In the genomic region with DNA sequence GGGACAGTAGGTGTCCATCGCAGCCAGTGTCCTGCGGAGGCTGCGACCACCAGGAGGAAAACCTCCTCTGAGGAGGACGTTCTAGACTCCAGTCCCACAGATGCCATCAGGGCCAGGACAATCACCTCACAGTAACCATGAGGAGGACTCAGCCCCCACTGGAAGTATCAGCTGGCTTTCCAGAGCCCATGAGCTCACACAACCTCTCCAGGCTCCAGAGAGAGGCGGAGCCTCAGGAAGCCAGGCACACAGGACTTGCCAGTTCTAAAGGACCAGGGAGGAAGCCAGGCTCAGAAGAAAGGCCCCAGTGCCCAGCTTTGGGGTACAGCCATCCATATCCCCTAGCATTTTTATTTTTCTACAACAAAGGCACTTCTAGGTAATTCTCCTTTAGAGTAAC, we compare ENCODE assay signal across 11 mouse cellular contexts. TPM values are rescaled to one million over a fixed set of nuclear protein-coding genes. Genes with fewer than 3 reads are reported as not detected.
DNase-seq lines count a peak whose midpoint lies in the region; ATAC-seq and TF ChIP-seq lines count a peak whose summit lies in the region.
"Had no signal": no experiment of that assay in that cellular context is flagged by ENCODE, and none has a peak within 500 bp of the region (broad histone marks: within the 10 kb centered on the region; RNA-seq: fewer than 3 reads in every experiment).

No protein-coding gene starts in this region.

- no peak for DNase-seq in kidney, adult 18-20 months
- DNase-seq in lung, postnatal 25 days (ENCODE audit: low spot score): no peak
- peak; percentile 60 for DNase-seq in lung, postnatal 10 days
- no peak for DNase-seq in hindbrain, postnatal 0 days (ENCODE audit: low spot score)
- DNase-seq: cerebellum, postnatal 14 days; left cerebral cortex, postnatal 4 days had no signal

- no peak overlapping the region for H3K4me3 ChIP-seq in kidney, embryonic 14.5 days (ENCODE audit: low read length)
- H3K4me3 ChIP-seq in lung, embryonic 15.5 days: no peak overlapping the region
- H3K4me3 ChIP-seq in embryonic facial prominence, embryonic 13.5 days: no peak overlapping the region
- no peak overlapping the region for H3K4me3 ChIP-seq in hindbrain, postnatal 0 days (ENCODE audit: low read length)
- H3K4me3 ChIP-seq: forebrain, embryonic 15.5 days; hindbrain, embryonic 15.5 days had no signal

- no peak overlapping the region for H3K27ac ChIP-seq in kidney, embryonic 14.5 days (ENCODE audit: low read depth, low read length)
- H3K27ac ChIP-seq in lung, embryonic 15.5 days: peak overlapping the region; percentile 50
- H3K27ac ChIP-seq in embryonic facial prominence, embryonic 13.5 days: no peak overlapping the region
- no peak overlapping the region for H3K27ac ChIP-seq in hindbrain, postnatal 0 days
- H3K27ac ChIP-seq: forebrain, embryonic 15.5 days; hindbrain, embryonic 15.5 days had no signal

- H3K4me2 ChIP-seq in kidney, embryonic 14.5 days (replicated peaks; ENCODE audit: low read depth, low read length): no peak overlapping the region
- H3K4me2 ChIP-seq in lung, embryonic 15.5 days: no peak overlapping the region
- no peak overlapping the region for H3K4me2 ChIP-seq in embryonic facial prominence, embryonic 13.5 days
- no peak overlapping the region for H3K4me2 ChIP-seq in hindbrain, postnatal 0 days (ENCODE audit: low read depth, low read length)
- H3K4me2 ChIP-seq: forebrain, embryonic 15.5 days; hindbrain, embryonic 15.5 days had no signal

- H3K27me3 ChIP-seq in kidney, embryonic 14.5 days (ENCODE audit: control insufficient read depth, insufficient read depth, low read length): no peaks in the 10 kb centered on the region
- no peaks in the 10 kb centered on the region for H3K27me3 ChIP-seq in lung, embryonic 15.5 days
- H3K27me3 ChIP-seq in embryonic facial prominence, embryonic 13.5 days: no peaks in the 10 kb centered on the region
- no peaks in the 10 kb centered on the region for H3K27me3 ChIP-seq in hindbrain, postnatal 0 days (ENCODE audit: insufficient read depth, low read length)
- H3K27me3 ChIP-seq: forebrain, embryonic 15.5 days; hindbrain, embryonic 15.5 days had no signal

- H3K36me3 ChIP-seq in kidney, embryonic 14.5 days (ENCODE audit: control insufficient read depth, insufficient read depth, low read length): no peaks in the 10 kb centered on the region
- no peaks in the 10 kb centered on the region for H3K36me3 ChIP-seq in lung, embryonic 15.5 days
- H3K36me3 ChIP-seq in embryonic facial prominence, embryonic 13.5 days: no peaks in the 10 kb centered on the region
- no peaks in the 10 kb centered on the region for H3K36me3 ChIP-seq in hindbrain, postnatal 0 days (ENCODE audit: insufficient read depth, low read length)
- H3K36me3 ChIP-seq: forebrain, embryonic 15.5 days; hindbrain, embryonic 15.5 days had no signal

- WGBS in kidney, embryonic 14.5 days: 83% methylated on average over 5 of the region's 5 CpGs
- WGBS in lung, embryonic 15.5 days: 77% methylated on average over 5 of the region's 5 CpGs
- 82% methylated on average over 5 of the region's 5 CpGs for WGBS in embryonic facial prominence, embryonic 13.5 days
- WGBS in hindbrain, postnatal 0 days: 84% methylated on average over 5 of the region's 5 CpGs

- TF ChIP-seq CTCF in hindbrain, postnatal 0 days (IDR thresholded peaks at IDR 0.05; ENCODE audit: low read depth): no peak

- H3K9me3 ChIP-seq in kidney, embryonic 14.5 days (ENCODE audit: control insufficient read depth, low read length): no peaks in the 10 kb centered on the region
- H3K9me3 ChIP-seq in lung, embryonic 15.5 days: no peaks in the 10 kb centered on the region
- H3K9me3 ChIP-seq in embryonic facial prominence, embryonic 13.5 days: no peaks in the 10 kb centered on the region
- H3K9me3 ChIP-seq in hindbrain, postnatal 0 days (ENCODE audit: low read length): no peaks in the 10 kb centered on the region
- H3K9me3 ChIP-seq: forebrain, embryonic 15.5 days; hindbrain, embryonic 15.5 days had no signal

- no peak for ATAC-seq in kidney, embryonic 14.5 days (ENCODE audit: low FRiP score, low TSS enrichment)
- no peak for ATAC-seq in lung, embryonic 15.5 days (ENCODE audit: borderline replicate concordance, extremely low read depth, low FRiP score, low TSS enrichment)
- ATAC-seq in embryonic facial prominence, embryonic 13.5 days (ENCODE audit: insufficient number of reproducible peaks, insufficient read depth, low FRiP score, low TSS enrichment, low read depth): no peak
- ATAC-seq in hindbrain, postnatal 0 days: no peak
- ATAC-seq: forebrain, embryonic 15.5 days had no signal

- H3K9ac ChIP-seq in kidney, embryonic 14.5 days (ENCODE audit: low read depth, low read length): peak overlapping the region; percentile 28; the same call in 1 of the 2 replicates
- H3K9ac ChIP-seq in lung, embryonic 15.5 days: no peak overlapping the region
- H3K9ac ChIP-seq in embryonic facial prominence, embryonic 13.5 days: peak overlapping the region; percentile 51; the same call in 1 of the 2 replicates
- H3K9ac ChIP-seq in hindbrain, postnatal 0 days (replicated peaks; ENCODE audit: low read length): no peak overlapping the region
- H3K9ac ChIP-seq: forebrain, embryonic 15.5 days; hindbrain, embryonic 15.5 days had no signal

- H3K4me1 ChIP-seq in kidney, embryonic 14.5 days (ENCODE audit: control insufficient read depth, insufficient read depth, low read length): peaks cover 15% of the 10 kb centered on the region
- H3K4me1 ChIP-seq in lung, embryonic 15.5 days: peaks cover 56% of the 10 kb centered on the region
- peaks cover 32% of the 10 kb centered on the region for H3K4me1 ChIP-seq in embryonic facial prominence, embryonic 13.5 days
- no peaks in the 10 kb centered on the region for H3K4me1 ChIP-seq in hindbrain, postnatal 0 days (ENCODE audit: insufficient read depth, low read length)

RNA-seq across cellular contexts. Expression of gene Sbno2, which starts 9.8 kb away (rescaled TPM):
- polyA plus RNA-seq in kidney, embryonic 14.5 days (2014; fragmentation: Nextera tagmentation; extraction: Ambion mirVana): 10.6 and 14.8 TPM in 2 replicates
- polyA plus RNA-seq in lung, embryonic 15.5 days (2015; fragmentation: Nextera tagmentation; extraction: Ambion mirVana): 15.5 and 16.6 TPM in 2 replicates
- 15.8 and 16.1 TPM in 2 replicates for polyA plus RNA-seq in embryonic facial prominence, embryonic 13.5 days (2015; fragmentation: Nextera tagmentation; extraction: Ambion mirVana)
- total RNA-seq in hindbrain, postnatal 0 days (2014; rRNA removed): 22.8 and 23.7 TPM in 2 replicates
- polyA plus RNA-seq in hindbrain, postnatal 0 days (2015; fragmentation: Nextera tagmentation; extraction: Ambion mirVana): 6.9 and 7.8 TPM in 2 replicates

RNA-seq across cellular contexts. Expression of gene Stk11, which starts 20.1 kb away (rescaled TPM):
- 26.6 and 42.0 TPM in 2 replicates for polyA plus RNA-seq in kidney, embryonic 14.5 days (2014; fragmentation: Nextera tagmentation; extraction: Ambion mirVana)
- 18.6 and 22.1 TPM in 2 replicates for polyA plus RNA-seq in lung, embryonic 15.5 days (2015; fragmentation: Nextera tagmentation; extraction: Ambion mirVana)
- polyA plus RNA-seq in embryonic facial prominence, embryonic 13.5 days (2015; fragmentation: Nextera tagmentation; extraction: Ambion mirVana): 18.5 and 19.0 TPM in 2 replicates
- 86.4 and 86.6 TPM in 2 replicates for total RNA-seq in hindbrain, postnatal 0 days (2014; rRNA removed)
- 13.9 and 15.0 TPM in 2 replicates for polyA plus RNA-seq in hindbrain, postnatal 0 days (2015; fragmentation: Nextera tagmentation; extraction: Ambion mirVana)

RNA-seq across cellular contexts. Expression of gene Atp5d, which starts 42.9 kb away (rescaled TPM):
- 519 and 582 TPM in 2 replicates for polyA plus RNA-seq in kidney, embryonic 14.5 days (2014; fragmentation: Nextera tagmentation; extraction: Ambion mirVana)
- polyA plus RNA-seq in lung, embryonic 15.5 days (2015; fragmentation: Nextera tagmentation; extraction: Ambion mirVana): 521 and 541 TPM in 2 replicates
- polyA plus RNA-seq in embryonic facial prominence, embryonic 13.5 days (2015; fragmentation: Nextera tagmentation; extraction: Ambion mirVana): 491 and 513 TPM in 2 replicates
- total RNA-seq in hindbrain, postnatal 0 days (2014; rRNA removed): 273 and 303 TPM in 2 replicates
- 733 and 736 TPM in 2 replicates for polyA plus RNA-seq in hindbrain, postnatal 0 days (2015; fragmentation: Nextera tagmentation; extraction: Ambion mirVana)

RNA-seq across cellular contexts. Expression of gene Cbarp, which starts 45.1 kb away (rescaled TPM):
- polyA plus RNA-seq in kidney, embryonic 14.5 days (2014; fragmentation: Nextera tagmentation; extraction: Ambion mirVana): 8.1 and 8.4 TPM in 2 replicates
- polyA plus RNA-seq in lung, embryonic 15.5 days (2015; fragmentation: Nextera tagmentation; extraction: Ambion mirVana): 3.9 and 5.0 TPM in 2 replicates
- 6.8 and 9.8 TPM in 2 replicates for polyA plus RNA-seq in embryonic facial prominence, embryonic 13.5 days (2015; fragmentation: Nextera tagmentation; extraction: Ambion mirVana)
- total RNA-seq in hindbrain, postnatal 0 days (2014; rRNA removed): 270 and 288 TPM in 2 replicates
- polyA plus RNA-seq in hindbrain, postnatal 0 days (2015; fragmentation: Nextera tagmentation; extraction: Ambion mirVana): 95.5 and 106 TPM in 2 replicates

RNA-seq across cellular contexts. Expression of gene Gpx4, which starts 48.6 kb away (rescaled TPM):
- 552 and 641 TPM in 2 replicates for polyA plus RNA-seq in kidney, embryonic 14.5 days (2014; fragmentation: Nextera tagmentation; extraction: Ambion mirVana)
- polyA plus RNA-seq in lung, embryonic 15.5 days (2015; fragmentation: Nextera tagmentation; extraction: Ambion mirVana): 523 and 535 TPM in 2 replicates
- polyA plus RNA-seq in embryonic facial prominence, embryonic 13.5 days (2015; fragmentation: Nextera tagmentation; extraction: Ambion mirVana): 445 and 488 TPM in 2 replicates
- total RNA-seq in hindbrain, postnatal 0 days (2014; rRNA removed): 373 and 379 TPM in 2 replicates
- 757 and 762 TPM in 2 replicates for polyA plus RNA-seq in hindbrain, postnatal 0 days (2015; fragmentation: Nextera tagmentation; extraction: Ambion mirVana)

Comparison
In these comparisons a context has a peak if more than half of its experiments do, and no peak if none do; other contexts are left out.
1. H3K9ac ChIP-seq: peak in kidney, embryonic 14.5 days (single experiment) and embryonic facial prominence, embryonic 13.5 days (single experiment); none in lung, embryonic 15.5 days (single experiment) and hindbrain, postnatal 0 days (single experiment).